Mouse (Mus musculus): ENCODE results near the gene Nat8.

DNA sequence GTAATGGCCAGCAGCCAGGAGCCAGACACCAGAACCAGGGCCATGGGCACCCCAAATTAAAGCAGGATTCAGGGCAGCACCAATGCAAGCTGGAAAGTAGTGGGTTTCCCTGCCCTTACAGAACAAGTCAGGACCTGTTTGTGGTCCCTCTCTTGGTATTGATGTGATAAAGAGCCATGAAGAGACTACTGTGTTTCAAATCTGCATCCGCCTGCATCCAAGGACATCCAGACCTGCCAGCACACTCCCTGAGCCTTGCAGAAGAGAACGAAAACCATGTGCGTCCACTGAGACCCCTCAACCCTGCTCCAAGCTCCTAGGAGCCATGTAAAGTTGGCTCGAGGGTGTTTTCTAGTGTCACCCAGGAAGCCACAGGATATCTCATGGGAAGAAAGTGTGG lies 16.3 kb upstream of the Nat8 start:
- no peak for TF ChIP-seq POLR2A (IDR thresholded peaks at IDR 0.05; ENCODE audit: extremely low read depth, insufficient read depth, low read length)
- TF ChIP-seq CTCF (IDR thresholded peaks at IDR 0.05; ENCODE audit: extremely low read depth, insufficient read depth, low read length) = no peak
